Mouse (Mus musculus): ENCODE measurements around the gene Morn5. TPM values are rescaled to one million over a fixed set of nuclear protein-coding genes. Genes with fewer than 3 reads are reported as not detected.

Morn5 gene
- total and polyA plus RNA-seq, 3 experiments: 0.81 to 1.3 TPM; not detected in 1

- no peak overlapping the region for H3K27ac ChIP-seq (ENCODE audit: control insufficient read depth, low read depth, low read length)
- no peak for DNase-seq (ENCODE audit: low read depth, low spot score)
- H3K36me3 ChIP-seq (ENCODE audit: control insufficient read depth in 1 of 2, insufficient read depth in 2 of 2, low read length in 2 of 2): peaks cover 0 to 7% of the 10 kb centered on the region in 2 experiments; a peak in 2 of 4 replicates
- peaks cover 4 to 11% of the 10 kb centered on the region in 2 experiments for H3K4me1 ChIP-seq (ENCODE audit: control insufficient read depth in 1 of 2, insufficient read depth in 2 of 2, low read length in 2 of 2)
- no peak overlapping the region for H3K9ac ChIP-seq (ENCODE audit: control insufficient read depth, low read depth, low read length, poor library complexity, severe bottlenecking)
- no peaks in the 10 kb centered on the region for H3K79me2 ChIP-seq (ENCODE audit: control insufficient read depth, insufficient read depth, low read length, poor library complexity)
- TF ChIP-seq UBTF (IDR thresholded peaks at IDR 0.05; ENCODE audit: borderline replicate concordance, insufficient read depth, low read depth, low read length) (no peak), EP300 (IDR thresholded peaks at IDR 0.05; ENCODE audit: low read depth in 1 of 2, low read length in 2 of 2) (no peak), USF2 (IDR thresholded peaks at IDR 0.05; ENCODE audit: borderline replicate concordance in 1 of 2, insufficient read depth in 1 of 2, low read depth in 1 of 2, low read length in 2 of 2) (no peak), GATA1 (IDR thresholded peaks at IDR 0.05; ENCODE audit: low read depth, low read length) (no peak)
- H3K9me3 ChIP-seq (replicated peaks; ENCODE audit: insufficient read depth, low read length): no peaks in the 10 kb centered on the region
- H3K27me3 ChIP-seq (ENCODE audit: control insufficient read depth in 1 of 2, insufficient read depth in 2 of 2, low read length in 2 of 2): peaks cover 0 to 4% of the 10 kb centered on the region in 2 experiments; a peak in 3 of 4 replicates
- no peak overlapping the region for H3K4me3 ChIP-seq (ENCODE audit: control insufficient read depth in 1 of 2, insufficient read depth in 1 of 2, low read depth in 2 of 2, low read length in 2 of 2)
Observed at GRCm38 (mm10) chr2:36098021-36098420, 48.8 kb downstream of the Morn5 start.

GRCm38 (mm10) chr2:36099739-36100138 lies 50.5 kb downstream of the Morn5 start:
- Histone ChIP-seq H3K36me3 (ENCODE audit: control insufficient read depth in 1 of 2, insufficient read depth in 2 of 2, low read length in 2 of 2) (no peaks in the 10 kb centered on the region), H3K9ac (ENCODE audit: control insufficient read depth, low read depth, low read length, poor library complexity, severe bottlenecking) (no peak overlapping the region), H3K4me3 (ENCODE audit: control insufficient read depth in 1 of 2, insufficient read depth in 1 of 2, low read depth in 2 of 2, low read length in 2 of 2) (no peak overlapping the region), H3K79me2 (ENCODE audit: control insufficient read depth, insufficient read depth, low read length, poor library complexity) (no peaks in the 10 kb centered on the region), H3K4me1 (ENCODE audit: control insufficient read depth in 1 of 2, insufficient read depth in 2 of 2, low read length in 2 of 2) (no peaks in the 10 kb centered on the region), H3K27me3 (ENCODE audit: control insufficient read depth in 1 of 2, insufficient read depth in 2 of 2, low read length in 2 of 2) (peaks cover 0 to 4% of the 10 kb centered on the region in 2 experiments; a peak in 3 of 4 replicates), H3K27ac (ENCODE audit: control insufficient read depth, low read depth, low read length) (no peak overlapping the region), H3K9me3 (replicated peaks; ENCODE audit: insufficient read depth, low read length) (no peaks in the 10 kb centered on the region)
- DNase-seq (ENCODE audit: low read depth, low spot score): no peak
- no peak for TF ChIP-seq RCOR1 (IDR thresholded peaks at IDR 0.05; ENCODE audit: low read depth, low read length)
- TF ChIP-seq ELF1 (IDR thresholded peaks at IDR 0.05; ENCODE audit: low read depth, low read length): no peak
- TF ChIP-seq USF1 (IDR thresholded peaks at IDR 0.05; ENCODE audit: low read depth, low read length): no peak
- TF ChIP-seq ZKSCAN1 (IDR thresholded peaks at IDR 0.05; ENCODE audit: low read depth, low read length): no peak
- no peak for TF ChIP-seq MAZ (IDR thresholded peaks at IDR 0.05; ENCODE audit: low read depth, low read length)
- no peak for TF ChIP-seq UBTF (IDR thresholded peaks at IDR 0.05; ENCODE audit: borderline replicate concordance, insufficient read depth, low read depth, low read length)
- TF ChIP-seq SIN3A (IDR thresholded peaks at IDR 0.05; ENCODE audit: low read length): no peak
- TF ChIP-seq ETS1 (IDR thresholded peaks at IDR 0.05; ENCODE audit: low read depth, low read length): no peak
- TF ChIP-seq TCF12 (IDR thresholded peaks at IDR 0.05; ENCODE audit: low read depth, low read length): no peak

GRCm38 (mm10) chr2:36101866-36102558 lies 52.8 kb downstream of the Morn5 start:
- Histone ChIP-seq H3K27ac (ENCODE audit: control insufficient read depth, low read depth, low read length) (no peak overlapping the region), H3K27me3 (ENCODE audit: control insufficient read depth in 1 of 2, insufficient read depth in 2 of 2, low read length in 2 of 2) (peaks cover 0 to 3% of the 10 kb centered on the region in 2 experiments; a peak in 3 of 4 replicates), H3K79me2 (ENCODE audit: control insufficient read depth, insufficient read depth, low read length, poor library complexity) (no peaks in the 10 kb centered on the region)
- TF ChIP-seq TAL1 (IDR thresholded peaks at IDR 0.05; ENCODE audit: low read length) (no peak), BHLHE40 (IDR thresholded peaks at IDR 0.05; ENCODE audit: borderline replicate concordance, low read depth, low read length) (no peak), MEF2A (IDR thresholded peaks at IDR 0.05; ENCODE audit: extremely low read depth, insufficient replicate concordance, low read depth, low read length, poor library complexity, severe bottlenecking) (no peak), ZMIZ1 (IDR thresholded peaks at IDR 0.05; ENCODE audit: low read depth, low read length) (no peak), MYC (IDR thresholded peaks at IDR 0.05; ENCODE audit: low read depth, low read length) (no peak), USF2 (IDR thresholded peaks at IDR 0.05; ENCODE audit: borderline replicate concordance in 1 of 2, insufficient read depth in 1 of 2, low read depth in 1 of 2, low read length in 2 of 2) (no peak), POLR2AphosphoS5 (IDR thresholded peaks at IDR 0.05; ENCODE audit: borderline replicate concordance, low read depth, low read length) (no peak), POLR2AphosphoS2 (IDR thresholded peaks at IDR 0.05; ENCODE audit: low read length) (no peak), CHD1 (IDR thresholded peaks at IDR 0.05; ENCODE audit: low read depth, low read length) (no peak), CTCF (IDR thresholded peaks at IDR 0.05 in 2 of 3, conservative IDR thresholded peaks at IDR 0.05 in 1 of 3; ENCODE audit: control insufficient read depth in 1 of 3, insufficient read depth in 1 of 3, low read depth in 2 of 3, low read length in 3 of 3, poor library complexity in 1 of 3, severe bottlenecking in 1 of 3) (no peak), USF1 (IDR thresholded peaks at IDR 0.05; ENCODE audit: low read depth, low read length) (no peak), SMC3 (IDR thresholded peaks at IDR 0.05; ENCODE audit: low read depth, low read length) (no peak), SIN3A (IDR thresholded peaks at IDR 0.05; ENCODE audit: low read length) (no peak), KAT2A (conservative IDR thresholded peaks at IDR 0.05; ENCODE audit: low read depth, low read length) (no peak), ELF1 (IDR thresholded peaks at IDR 0.05; ENCODE audit: low read depth, low read length) (no peak)

More at GRCm38 (mm10) chr2:36101866-36102558, 52.8 kb downstream of the Morn5 start:
- no peaks in the 10 kb centered on the region for H3K4me1 ChIP-seq (ENCODE audit: control insufficient read depth in 1 of 2, insufficient read depth in 2 of 2, low read length in 2 of 2)
- H3K4me3 ChIP-seq (ENCODE audit: control insufficient read depth in 1 of 2, insufficient read depth in 1 of 2, low read depth in 2 of 2, low read length in 2 of 2): no peak overlapping the region
- no peaks in the 10 kb centered on the region for H3K36me3 ChIP-seq (ENCODE audit: control insufficient read depth in 1 of 2, insufficient read depth in 2 of 2, low read length in 2 of 2)
- H3K9ac ChIP-seq (ENCODE audit: control insufficient read depth, low read depth, low read length, poor library complexity, severe bottlenecking): no peak overlapping the region
- H3K9me3 ChIP-seq (replicated peaks; ENCODE audit: insufficient read depth, low read length): no peaks in the 10 kb centered on the region
- DNase-seq (ENCODE audit: low read depth, low spot score): no peak
